Mouse (Mus musculus): ENCODE data around the gene Actrt2. TPM values are rescaled to one million over a fixed set of nuclear protein-coding genes. Genes with fewer than 3 reads are reported as not detected.

The Actrt2 gene
- polyA plus RNA-seq, 1 experiment, result 0.06 TPM

- peak overlapping the region; percentile 20; the same call in 1 of the 2 replicates for H3K27ac ChIP-seq (ENCODE audit: insufficient read depth, low read depth, low read length)
- H3K4me3 ChIP-seq (ENCODE audit: insufficient read depth, low read depth, low read length), result no peak overlapping the region
- H3K36me3 ChIP-seq (ENCODE audit: control insufficient read depth, insufficient read depth, low read length), result no peaks in the 10 kb centered on the region
- no peaks in the 10 kb centered on the region for H3K4me1 ChIP-seq (ENCODE audit: control insufficient read depth, insufficient read depth, low read length)
- TF ChIP-seq CTCF (conservative IDR thresholded peaks at IDR 0.05; ENCODE audit: insufficient read depth, insufficient read length, low read depth, low read length), result no peak
- no peak for TF ChIP-seq POLR2A (IDR thresholded peaks at IDR 0.05; ENCODE audit: low read depth, low read length)
- no peaks in the 10 kb centered on the region for H3K27me3 ChIP-seq (replicated peaks; ENCODE audit: control insufficient read depth, insufficient read depth, low read length)
- WGBS, result 74% methylated on average over 19 of the region's 19 CpGs
- peak; percentile 55 for DNase-seq
These were observed 18.5 kb downstream of the Actrt2 start for GRCm38 (mm10) chr4:154649083-154649747.

- Histone ChIP-seq H3K27ac (ENCODE audit: insufficient read depth, low read depth, low read length) (peak overlapping the region; percentile 48), H3K4me3 (ENCODE audit: insufficient read depth, low read depth, low read length) (no peak overlapping the region), H3K27me3 (replicated peaks; ENCODE audit: control insufficient read depth, insufficient read depth, low read length) (no peaks in the 10 kb centered on the region), H3K4me1 (ENCODE audit: control insufficient read depth, insufficient read depth, low read length) (0 out of 2 replicates have a peak, but pooled peaks cover 3% of the 10 kb centered on the region), H3K36me3 (ENCODE audit: control insufficient read depth, insufficient read depth, low read length) (no peaks in the 10 kb centered on the region)
- 5% methylated on average over 6 of the region's 6 CpGs for WGBS
- DNase-seq, result peak; percentile 72
- TF ChIP-seq POLR2A (IDR thresholded peaks at IDR 0.05; ENCODE audit: low read depth, low read length), result no peak
- TF ChIP-seq CTCF (conservative IDR thresholded peaks at IDR 0.05; ENCODE audit: insufficient read depth, insufficient read length, low read depth, low read length), result no peak
These were observed 25.2 kb downstream of the Actrt2 start for GRCm38 (mm10) chr4:154642496-154642895.

GRCm38 (mm10) chr4:154641296-154642110 lies 26.2 kb downstream of the Actrt2 start:
- Histone ChIP-seq H3K27me3 (replicated peaks; ENCODE audit: control insufficient read depth, insufficient read depth, low read length) (no peaks in the 10 kb centered on the region), H3K4me1 (ENCODE audit: control insufficient read depth, insufficient read depth, low read length) (0 out of 2 replicates have a peak, but pooled peaks cover 3% of the 10 kb centered on the region), H3K27ac (ENCODE audit: insufficient read depth, low read depth, low read length) (peak overlapping the region; percentile 84), H3K4me3 (ENCODE audit: insufficient read depth, low read depth, low read length) (no peak overlapping the region), H3K36me3 (ENCODE audit: control insufficient read depth, insufficient read depth, low read length) (no peaks in the 10 kb centered on the region)
- TF ChIP-seq POLR2A (IDR thresholded peaks at IDR 0.05; ENCODE audit: low read depth, low read length) (no peak), CTCF (conservative IDR thresholded peaks at IDR 0.05; ENCODE audit: insufficient read depth, insufficient read length, low read depth, low read length) (no peak)
- peak; percentile 57 for DNase-seq
- whole genome bisulfite sequencing, result 10% methylated on average over 32 of the region's 32 CpGs

GRCm38 (mm10) chr4:154640443-154641295 lies 27.0 kb downstream of the Actrt2 start:
- TF ChIP-seq POLR2A (IDR thresholded peaks at IDR 0.05; ENCODE audit: low read depth, low read length) (no peak), CTCF (conservative IDR thresholded peaks at IDR 0.05; ENCODE audit: insufficient read depth, insufficient read length, low read depth, low read length) (no peak)
- Histone ChIP-seq H3K4me3 (ENCODE audit: insufficient read depth, low read depth, low read length) (no peak overlapping the region), H3K4me1 (ENCODE audit: control insufficient read depth, insufficient read depth, low read length) (0 out of 2 replicates have a peak, but pooled peaks cover 3% of the 10 kb centered on the region), H3K27me3 (replicated peaks; ENCODE audit: control insufficient read depth, insufficient read depth, low read length) (0 out of 2 replicates have a peak, but pooled peaks cover 3% of the 10 kb centered on the region), H3K36me3 (ENCODE audit: control insufficient read depth, insufficient read depth, low read length) (no peaks in the 10 kb centered on the region), H3K27ac (ENCODE audit: insufficient read depth, low read depth, low read length) (peak overlapping the region; percentile 84)
- 10% methylated on average over 20 of the region's 20 CpGs for WGBS
- DNase-seq, result no peak

- Histone ChIP-seq H3K27me3 (replicated peaks; ENCODE audit: control insufficient read depth, insufficient read depth, low read length) (0 out of 2 replicates have a peak, but pooled peaks cover 5% of the 10 kb centered on the region), H3K4me1 (ENCODE audit: control insufficient read depth, insufficient read depth, low read length) (0 out of 2 replicates have a peak, but pooled peaks cover 3% of the 10 kb centered on the region), H3K4me3 (ENCODE audit: insufficient read depth, low read depth, low read length) (0 out of 2 replicates have a peak overlapping the region, but pooled peaks have one; percentile 14), H3K36me3 (ENCODE audit: control insufficient read depth, insufficient read depth, low read length) (no peaks in the 10 kb centered on the region), H3K27ac (ENCODE audit: insufficient read depth, low read depth, low read length) (peak overlapping the region; percentile 84)
- no peak for TF ChIP-seq POLR2A (IDR thresholded peaks at IDR 0.05; ENCODE audit: low read depth, low read length)
- TF ChIP-seq CTCF (conservative IDR thresholded peaks at IDR 0.05; ENCODE audit: insufficient read depth, insufficient read length, low read depth, low read length), result no peak
- 11% methylated on average over 13 of the region's 13 CpGs for whole genome bisulfite sequencing
- no peak for DNase-seq
These were observed 27.9 kb downstream of the Actrt2 start for GRCm38 (mm10) chr4:154639591-154640442.

GRCm38 (mm10) chr4:154639126-154639525 lies 28.5 kb downstream of the Actrt2 start:
- Histone ChIP-seq H3K27ac (ENCODE audit: insufficient read depth, low read depth, low read length) (peak overlapping the region; percentile 84), H3K4me1 (ENCODE audit: control insufficient read depth, insufficient read depth, low read length) (0 out of 2 replicates have a peak, but pooled peaks cover 3% of the 10 kb centered on the region), H3K4me3 (ENCODE audit: insufficient read depth, low read depth, low read length) (peak overlapping the region; percentile 24), H3K36me3 (ENCODE audit: control insufficient read depth, insufficient read depth, low read length) (no peaks in the 10 kb centered on the region), H3K27me3 (replicated peaks; ENCODE audit: control insufficient read depth, insufficient read depth, low read length) (0 out of 2 replicates have a peak, but pooled peaks cover 5% of the 10 kb centered on the region)
- peak; percentile 71 for DNase-seq
- no peak for TF ChIP-seq POLR2A (IDR thresholded peaks at IDR 0.05; ENCODE audit: low read depth, low read length)
- peak; percentile 38; the same call in 1 of the 2 replicates for TF ChIP-seq CTCF (conservative IDR thresholded peaks at IDR 0.05; ENCODE audit: insufficient read depth, insufficient read length, low read depth, low read length)
- 3% methylated on average over 7 of the region's 7 CpGs for WGBS

Measured in kidney, adult 2 months (tissue).